Mouse (Mus musculus): ENCODE measurements at regions not wholly inside any gene's neighbourhood (a gene's known extent, or its start where the extent isn't known, plus 50 kb on each side); places are given as distances from the start of the nearest gene placed in this dataset.

- TF ChIP-seq POLR2A (IDR thresholded peaks at IDR 0.05; ENCODE audit: borderline replicate concordance, extremely low read depth, insufficient read depth, insufficient read length, poor library complexity, severe bottlenecking) (no peak), CTCF (IDR thresholded peaks at IDR 0.05; ENCODE audit: borderline replicate concordance, extremely low read depth, insufficient read depth, insufficient read length) (no peak)
Observed at GRCm38 (mm10) chr13:25777706-25778105, 507.4 kb upstream of the Nrsn1 start.

All from brain, embryonic 14.5 days (tissue).